Mouse (Mus musculus) testis, adult 2 months (tissue): ENCODE data around the gene Prkn.

ENCODE experiments used
- CTCF ChIP-seq: fragments of 200-500 bp; IDR thresholded peaks from 2 replicates; pipeline ENCODE4 v1.5.1; 2012; ENCODE audit warnings: low read depth, mild to moderate bottlenecking, inconsistent platforms, low read length, moderate library complexity; ENCODE audit not compliant: control insufficient read depth, insufficient read depth, insufficient replicate concordance
- POLR2A ChIP-seq: fragments of 200-500 bp; IDR thresholded peaks from 2 replicates; pipeline ENCODE4 v1.6.1; 2012; ENCODE audit warnings: low read depth, mild to moderate bottlenecking, inconsistent platforms, low read length, moderate library complexity; ENCODE audit not compliant: control insufficient read depth

- TF ChIP-seq CTCF (no peak), POLR2A (no peak)
These were observed 1048.6 kb downstream of the Prkn start for GRCm38 (mm10) chr17:11888806-11889205.
